Mouse (Mus musculus) small intestine, adult 2 months (tissue): ENCODE measurements around the gene Syk.

Source experiments
- CTCF ChIP-seq: fragments of 200-500 bp; IDR thresholded peaks from 2 replicates; pipeline ENCODE4 v1.5.1; 2012; ENCODE audit warnings: low read depth, mild to moderate bottlenecking, control low read depth, inconsistent platforms, low read length, moderate library complexity, mixed read lengths; ENCODE audit not compliant: insufficient replicate concordance, insufficient read length; ENCODE audit errors: extremely low read depth
- POLR2A ChIP-seq: fragments of 200-500 bp; IDR thresholded peaks from 2 replicates; pipeline ENCODE4 v1.6.1; 2012; ENCODE audit warnings: low read depth, mild to moderate bottlenecking, control low read depth, inconsistent platforms, low read length, moderate library complexity

GRCm38 (mm10) chr13:52647996-52648712, 65.2 kb downstream of the Syk start:
- TF ChIP-seq POLR2A (no peak), CTCF (no peak)
